Mouse (Mus musculus): Measurements from ENCODE around the gene Fgf13.

The Fgf13 gene

GRCm38 (mm10) chrX:59186922-59187321 lies 380.9 kb downstream of the Fgf13 start:
- DNase-seq (ENCODE audit: low spot score) = no peak

GRCm38 (mm10) chrX:59182323-59182722 lies 385.5 kb downstream of the Fgf13 start:
- no peak for DNase-seq (ENCODE audit: low spot score)

GRCm38 (mm10) chrX:59179627-59180026 lies 388.2 kb downstream of the Fgf13 start:
- no peak for DNase-seq (ENCODE audit: low spot score)

- no peak for DNase-seq (ENCODE audit: low spot score)
Measured at GRCm38 (mm10) chrX:59179081-59179596, 388.7 kb downstream of the Fgf13 start.

- no peak for DNase-seq (ENCODE audit: low spot score)
Measured at GRCm38 (mm10) chrX:59177653-59178052, 390.2 kb downstream of the Fgf13 start.

GRCm38 (mm10) chrX:59172200-59172599 lies 395.7 kb downstream of the Fgf13 start:
- no peak for DNase-seq (ENCODE audit: low spot score)

- no peak for DNase-seq (ENCODE audit: low spot score)
Measured at GRCm38 (mm10) chrX:59166763-59167162, 401.1 kb downstream of the Fgf13 start.

GRCm38 (mm10) chrX:59141947-59142346 lies 425.9 kb downstream of the Fgf13 start:
- DNase-seq (ENCODE audit: low spot score) = no peak

GRCm38 (mm10) chrX:59134928-59135361 lies 432.9 kb downstream of the Fgf13 start:
- peak; percentile 34 for DNase-seq (ENCODE audit: low spot score)

- peak; percentile 35 for DNase-seq (ENCODE audit: low spot score)
Measured at GRCm38 (mm10) chrX:59134166-59134861, 433.6 kb downstream of the Fgf13 start.

- DNase-seq (ENCODE audit: low spot score) = peak; percentile 2
Measured at GRCm38 (mm10) chrX:59133834-59134165, 434.1 kb downstream of the Fgf13 start.

- DNase-seq (ENCODE audit: low spot score) = peak; percentile 6
Measured at GRCm38 (mm10) chrX:59133416-59133815, 434.5 kb downstream of the Fgf13 start.

- DNase-seq (ENCODE audit: low spot score) = no peak
Measured at GRCm38 (mm10) chrX:59126637-59127036, 441.2 kb downstream of the Fgf13 start.

- DNase-seq (ENCODE audit: low spot score) = no peak
Measured at GRCm38 (mm10) chrX:59113187-59113586, 454.7 kb downstream of the Fgf13 start.

- no peak for DNase-seq (ENCODE audit: low spot score)
Measured at GRCm38 (mm10) chrX:59085928-59086327, 481.9 kb downstream of the Fgf13 start.

- DNase-seq (ENCODE audit: low spot score) = no peak
Measured at GRCm38 (mm10) chrX:59080427-59080826, 487.4 kb downstream of the Fgf13 start.

GRCm38 (mm10) chrX:59072083-59072482 lies 495.8 kb downstream of the Fgf13 start:
- no peak for DNase-seq (ENCODE audit: low spot score)

GRCm38 (mm10) chrX:59063157-59063556 lies 504.7 kb downstream of the Fgf13 start:
- no peak for DNase-seq (ENCODE audit: low spot score)

- DNase-seq (ENCODE audit: low spot score) = no peak
Measured at GRCm38 (mm10) chrX:59034969-59035368, 532.9 kb downstream of the Fgf13 start.

Data from ovary, postnatal 36 days (tissue).